Mouse (Mus musculus) kidney, adult 18-20 months (tissue): ENCODE data around the gene Wdr86.
"Not testable (repeated sequence)": the region's sequence is repeated elsewhere in the genome, so short reads cannot be mapped to it uniquely, and the experiment has no call there.

ENCODE experiments used
- DNase-seq: peaks from one replicate; pipeline ENCODE4 v3.0.0; 2021

Wdr86 gene

GRCm38 (mm10) chr5:24730986-24731385 lies 459 bp upstream of the Wdr86 start:
- DNase-seq = no peak

DNA sequence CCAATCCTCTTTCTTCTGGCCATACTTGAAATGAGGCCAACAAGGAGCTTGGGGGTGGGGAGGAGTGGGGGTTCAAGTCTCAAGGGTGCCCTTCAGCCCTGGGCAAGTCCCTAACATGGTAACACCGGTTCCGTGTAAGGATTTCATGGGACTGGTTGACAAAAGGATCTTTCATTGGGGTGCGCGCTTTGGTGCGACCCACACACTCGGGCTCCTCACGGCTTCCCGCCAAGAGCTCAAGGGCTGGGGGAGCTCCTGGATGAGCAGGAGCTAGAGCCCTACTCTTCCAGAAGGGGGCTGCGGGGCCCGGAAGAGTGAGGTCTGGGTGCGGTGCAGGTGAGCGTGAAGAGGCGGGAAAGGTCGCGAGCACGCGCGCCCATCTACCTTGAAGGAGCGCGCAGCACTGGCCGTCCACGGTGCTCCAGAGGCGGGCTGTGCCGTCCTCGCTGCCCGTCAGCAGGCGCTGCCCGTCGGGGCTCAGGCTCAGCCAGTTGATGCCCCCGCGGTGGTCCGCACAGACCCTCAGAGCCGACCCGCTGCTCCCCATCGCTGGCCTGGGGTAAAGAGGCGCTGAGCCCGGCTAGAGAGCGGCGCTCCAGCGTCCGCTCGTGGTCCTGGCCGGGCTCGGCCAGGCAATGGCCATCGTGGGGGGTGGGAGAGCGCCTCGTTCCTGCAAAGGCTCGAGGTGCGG lies 585 bp downstream of the Wdr86 start:
- DNase-seq = no peak

DNA sequence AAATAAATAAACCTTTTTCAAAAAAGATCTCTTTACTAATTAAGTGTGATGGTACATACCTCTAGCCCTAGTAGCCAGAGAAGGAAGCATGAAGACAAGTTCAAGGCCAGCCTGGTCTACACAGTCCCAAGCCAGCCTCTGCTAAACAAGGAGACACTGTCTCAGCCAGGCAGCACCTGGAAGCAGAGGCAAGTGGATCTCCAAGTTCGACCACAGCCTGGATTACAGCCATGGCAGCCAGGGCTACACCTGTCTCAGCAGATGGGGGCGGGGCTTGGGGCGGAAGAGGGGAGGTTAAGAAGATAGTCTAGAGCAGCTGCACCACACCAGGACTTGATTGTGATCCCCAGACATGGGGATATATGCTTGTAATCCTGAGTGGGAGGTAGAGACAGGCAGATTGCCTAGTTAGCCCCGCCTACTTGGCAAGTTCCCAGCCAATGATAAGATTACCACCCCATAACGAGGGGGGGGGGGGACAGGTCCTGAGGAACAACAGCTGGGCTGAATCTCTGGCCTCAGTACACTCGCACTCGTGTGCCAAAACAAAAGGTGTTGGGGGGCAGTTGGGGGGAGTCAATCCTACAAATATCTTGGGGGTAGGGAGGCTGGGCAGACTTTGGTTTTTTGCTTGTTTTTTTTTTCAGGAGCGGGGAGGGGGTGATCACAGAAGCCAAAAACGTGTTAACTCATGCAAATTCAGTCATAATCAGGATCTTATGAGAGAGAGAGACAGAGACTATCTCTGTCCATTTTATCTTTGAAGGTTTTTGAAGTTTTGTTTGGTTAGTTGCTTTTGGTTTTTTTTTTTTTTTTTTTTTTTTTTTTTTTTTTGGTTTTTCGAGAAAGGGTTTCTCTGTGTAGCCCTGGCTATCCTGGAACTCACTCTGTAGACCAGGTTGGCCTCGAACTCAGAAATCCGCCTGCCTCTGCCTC lies 3.4 kb downstream of the Wdr86 start:
- DNase-seq = peak; percentile 27

- DNase-seq = peak; percentile 18
Measured at GRCm38 (mm10) chr5:24725897-24726296, 4.6 kb downstream of the Wdr86 start.

DNA sequence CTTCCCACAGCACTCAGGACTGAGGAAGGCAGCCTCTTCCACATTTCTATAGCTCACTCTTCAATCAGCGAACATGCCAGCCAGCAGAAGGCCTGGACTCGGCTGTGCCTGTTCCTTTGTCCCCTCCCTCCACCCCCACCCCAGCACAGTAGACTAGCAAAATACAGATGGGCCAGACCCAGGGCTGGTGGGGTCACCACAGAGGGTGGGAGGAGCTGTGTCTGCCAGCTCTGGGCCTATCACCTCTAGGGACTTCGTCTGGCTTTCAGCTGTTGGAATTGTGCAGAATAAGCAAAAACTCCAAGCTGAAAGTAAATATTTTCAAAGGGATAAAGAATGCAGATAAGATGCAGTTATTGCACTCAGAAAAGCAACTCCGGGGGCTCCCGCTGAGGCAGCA lies 5.7 kb downstream of the Wdr86 start:
- DNase-seq = no peak

DNA sequence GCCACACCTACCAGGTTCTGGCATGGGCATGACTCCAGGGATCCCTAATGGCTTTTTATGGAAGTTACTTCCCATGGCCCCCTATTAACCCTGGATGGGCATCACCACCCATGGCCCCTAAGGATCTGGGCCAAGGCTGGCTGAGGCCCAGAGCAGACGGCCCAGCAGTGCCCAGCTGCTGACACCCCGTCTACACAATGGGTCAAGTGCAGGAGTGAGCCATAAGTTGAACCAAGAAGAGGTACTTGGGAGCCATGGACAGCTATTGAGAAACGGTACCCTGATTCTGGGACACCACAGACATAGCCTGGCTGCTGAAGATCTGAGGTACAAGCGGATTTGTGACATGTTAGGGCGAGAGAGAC lies 6.3 kb downstream of the Wdr86 start:
- no peak for DNase-seq

DNA sequence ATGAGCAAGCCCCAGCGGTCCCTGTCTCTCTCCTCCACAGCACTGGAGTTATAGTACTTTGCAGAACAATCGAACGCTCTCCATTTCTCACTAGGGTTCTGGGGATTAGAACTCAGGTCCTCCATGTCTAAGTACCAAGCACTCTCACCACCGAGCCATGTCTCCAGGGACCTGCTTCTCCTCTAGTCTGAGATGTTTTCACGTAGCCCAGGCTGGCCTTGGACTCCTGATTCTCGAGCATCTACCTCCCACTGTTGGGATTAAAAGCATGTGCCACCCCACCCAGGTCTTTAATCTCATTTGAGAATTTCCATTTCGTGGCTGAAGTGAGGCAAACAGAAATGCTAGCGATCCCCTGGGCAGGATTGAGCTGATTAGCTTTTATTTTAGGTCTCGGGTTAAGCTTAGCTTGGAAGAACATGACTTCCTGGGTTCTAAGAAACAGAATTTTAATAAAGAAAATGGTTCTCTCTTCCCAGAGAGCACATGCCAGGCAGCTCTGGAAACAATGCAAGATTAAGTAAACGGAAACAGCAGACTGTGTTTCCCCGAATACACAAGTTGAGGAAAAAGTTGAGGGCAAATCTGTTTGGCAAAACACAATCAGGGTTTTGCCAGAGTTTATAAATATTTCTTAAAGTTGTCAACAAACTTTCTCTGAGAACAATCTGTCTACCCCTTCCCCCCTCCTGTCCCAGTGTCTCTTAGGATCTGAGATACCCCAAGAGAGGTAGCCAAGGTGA lies 6.8 kb downstream of the Wdr86 start:
- no peak for DNase-seq

- DNase-seq = no peak
Measured at GRCm38 (mm10) chr5:24719852-24720251, 10.7 kb downstream of the Wdr86 start.

DNA sequence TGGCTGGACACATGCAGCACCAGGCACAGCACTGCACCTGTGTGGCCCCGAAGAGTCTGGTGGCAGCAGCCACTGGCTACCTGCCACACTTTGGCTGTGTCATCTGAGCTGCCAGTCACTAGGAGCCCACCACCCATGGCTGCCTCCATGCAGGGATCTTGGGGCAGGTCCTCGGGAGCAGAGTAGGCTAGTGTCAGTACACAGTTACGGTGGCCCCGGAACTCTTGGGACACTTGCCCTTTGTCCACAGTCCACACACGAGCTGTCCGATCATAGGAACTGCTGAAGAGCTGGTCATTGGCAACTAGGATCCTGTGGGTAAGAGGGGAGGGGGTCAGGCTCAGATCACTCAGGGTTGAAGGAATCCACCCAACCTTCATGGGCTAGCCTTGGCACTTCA lies 12.5 kb downstream of the Wdr86 start:
- DNase-seq = no peak

DNA sequence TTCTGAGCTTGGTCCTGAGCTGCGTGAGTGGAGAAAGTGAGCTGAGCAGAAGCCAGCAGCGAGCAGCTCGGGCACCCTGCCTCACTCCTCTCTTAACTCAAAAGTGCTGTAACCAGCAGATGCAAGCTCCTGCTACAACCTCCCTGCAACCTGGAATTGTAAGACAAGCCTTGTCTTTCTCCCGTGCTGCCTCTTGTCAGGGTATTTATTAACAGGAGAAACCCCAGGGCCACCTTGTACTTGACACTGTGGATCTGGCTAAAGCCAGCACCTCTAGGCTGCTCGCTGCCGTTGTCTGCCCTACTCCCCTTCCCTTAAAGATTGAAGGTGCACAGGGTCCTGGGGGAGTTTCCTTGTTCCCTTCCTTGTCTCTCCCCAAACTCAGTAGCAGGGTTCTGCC lies 16.5 kb downstream of the Wdr86 start:
- peak; percentile 36 for DNase-seq

GRCm38 (mm10) chr5:24713199-24713598 lies 17.3 kb downstream of the Wdr86 start:
- DNase-seq = no peak

GRCm38 (mm10) chr5:24711615-24712014 lies 18.9 kb downstream of the Wdr86 start:
- DNase-seq = no peak

DNA sequence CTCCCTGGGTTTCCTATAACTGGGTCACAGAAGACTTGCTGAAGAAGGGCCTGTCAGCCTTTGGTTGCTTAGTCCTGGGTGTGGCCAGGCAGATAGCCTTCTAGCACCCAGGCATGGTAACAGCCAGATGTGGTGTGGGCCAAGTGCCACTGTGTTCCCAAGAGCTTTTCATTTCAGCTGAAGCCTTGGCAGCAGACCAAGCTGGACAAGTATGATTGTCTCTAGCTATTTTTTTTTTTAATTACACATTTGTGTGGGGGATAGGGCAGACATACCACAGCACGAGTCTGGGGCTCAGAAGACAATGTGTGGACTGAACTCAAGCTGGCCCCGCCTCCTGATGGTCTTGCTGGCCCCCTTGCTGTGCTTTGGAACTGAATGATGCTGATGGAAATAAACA lies 20.6 kb downstream of the Wdr86 start:
- no peak for DNase-seq

GRCm38 (mm10) chr5:24704615-24705014 lies 25.9 kb downstream of the Wdr86 start:
- no peak for DNase-seq

DNA sequence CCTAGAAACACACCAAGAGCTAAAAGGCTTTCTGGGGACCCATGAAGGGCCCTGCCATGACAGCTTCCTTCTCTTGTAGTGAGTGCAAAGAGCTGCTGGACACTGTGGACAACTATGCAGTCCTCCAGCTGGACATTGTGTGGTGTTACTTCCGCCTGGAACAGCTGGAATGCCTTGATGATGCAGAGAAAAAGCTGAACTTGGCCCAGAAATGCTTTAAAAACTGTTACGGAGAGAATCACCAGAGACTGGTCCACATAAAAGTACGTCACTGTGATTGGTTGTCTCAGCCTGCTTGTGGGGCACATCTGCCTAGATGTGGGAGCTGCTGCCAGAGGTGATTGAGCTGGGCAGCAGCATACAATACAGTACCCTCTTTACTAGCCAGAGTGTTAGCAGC lies 29.3 kb downstream of the Wdr86 start:
- DNase-seq = no peak

DNA sequence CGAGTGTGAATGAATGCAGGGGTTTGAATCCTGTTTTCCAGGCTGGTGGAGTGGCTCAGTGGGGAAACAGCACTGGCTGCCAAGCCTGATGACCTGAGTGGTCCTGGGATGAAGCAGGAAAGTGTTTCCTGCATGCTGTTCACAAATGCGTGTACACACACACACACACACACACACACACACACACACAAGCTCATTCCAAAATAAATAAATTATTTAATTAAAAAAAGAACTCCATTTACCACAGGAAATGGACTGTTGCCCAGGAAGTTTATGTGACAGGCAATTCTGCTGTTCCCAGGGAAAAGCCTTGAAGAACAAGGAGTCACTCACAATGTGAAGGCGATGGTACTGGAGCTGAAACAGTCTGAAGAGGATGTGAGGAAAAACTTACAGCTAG lies 33.8 kb downstream of the Wdr86 start:
- no peak for DNase-seq

DNA sequence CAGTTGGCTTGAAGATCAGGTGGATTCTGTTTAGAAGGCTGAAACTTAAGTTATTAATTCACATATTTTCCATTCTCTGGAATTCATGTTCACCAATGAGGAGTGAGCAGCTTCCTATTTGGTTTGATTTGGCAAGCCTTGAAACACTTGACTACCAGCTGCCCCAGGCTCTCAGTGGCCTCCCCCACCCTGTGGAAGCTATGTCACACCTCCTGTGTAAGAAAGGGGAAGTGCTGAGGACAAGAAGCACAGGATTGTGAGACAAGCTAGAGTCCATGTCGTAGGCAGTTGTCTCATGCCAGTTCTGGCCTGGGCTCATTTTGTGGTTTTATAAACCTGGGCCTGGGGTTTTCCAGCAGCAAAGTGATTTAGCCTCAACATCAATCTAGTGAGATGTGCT lies 42.8 kb downstream of the Wdr86 start:
- DNase-seq = no peak

GRCm38 (mm10) chr5:24686671-24687420 lies 43.7 kb downstream of the Wdr86 start:
- not testable (repeated sequence) for DNase-seq

DNA sequence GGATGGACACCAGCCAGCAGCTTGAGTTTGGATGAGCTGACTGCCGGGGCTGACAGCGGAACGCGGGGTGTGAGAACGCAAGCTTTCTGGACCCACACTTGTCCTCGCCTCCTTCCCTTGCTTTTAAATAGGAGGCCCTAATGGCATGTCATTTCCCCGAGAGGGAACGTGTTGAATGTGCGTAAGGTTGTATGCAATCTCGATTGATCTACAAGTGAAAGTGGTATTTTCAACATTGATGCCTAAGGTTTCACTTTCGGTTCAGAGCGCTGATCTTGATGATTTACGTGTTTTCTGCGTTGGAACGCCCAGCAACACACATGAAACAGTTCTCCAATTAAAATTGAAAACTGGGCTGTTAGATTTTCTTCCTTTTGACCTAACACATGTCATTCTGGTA lies 44.4 kb downstream of the Wdr86 start:
- DNase-seq = no peak

DNA sequence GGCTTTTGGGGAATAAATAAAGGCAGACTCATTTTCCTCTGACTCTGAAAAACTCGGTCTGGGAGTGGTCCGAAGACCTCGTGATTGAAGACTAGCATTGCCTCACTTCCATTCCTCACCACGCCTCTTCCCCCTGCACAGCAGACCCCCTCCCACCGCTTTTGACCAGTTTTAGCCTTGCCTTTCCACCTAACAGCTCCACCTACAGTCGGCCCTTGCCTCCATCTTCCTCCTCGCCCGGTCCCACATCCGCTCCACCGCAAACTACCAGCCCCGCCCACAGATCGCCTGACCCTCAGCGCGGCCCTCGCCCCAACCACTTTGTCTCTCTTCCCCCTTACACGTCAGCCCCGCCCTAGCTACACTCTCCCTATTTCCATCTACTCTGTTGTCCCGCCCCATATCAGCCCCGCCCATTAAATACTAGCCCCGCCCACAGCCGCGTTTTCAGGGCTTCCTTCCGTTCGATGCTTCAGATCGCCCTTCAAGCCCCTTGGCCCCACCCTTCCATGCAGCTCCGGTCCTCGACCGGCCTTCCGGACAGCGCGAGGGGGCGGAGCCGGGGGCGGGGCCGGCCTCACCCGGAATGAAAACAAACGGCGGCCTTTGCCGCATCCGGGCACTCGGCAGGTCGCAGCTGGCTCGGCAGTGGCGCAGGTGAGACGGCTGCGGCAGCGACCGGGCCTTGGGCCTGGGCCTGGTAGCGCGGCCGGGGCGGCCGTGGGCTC lies 45.0 kb downstream of the Wdr86 start, which contains the start of gene Nub1:
Gene Nub1, plus strand, starts transcription at position 167 of the 728 bp plus-strand sequence.
- peak; percentile 97 for DNase-seq

DNA sequence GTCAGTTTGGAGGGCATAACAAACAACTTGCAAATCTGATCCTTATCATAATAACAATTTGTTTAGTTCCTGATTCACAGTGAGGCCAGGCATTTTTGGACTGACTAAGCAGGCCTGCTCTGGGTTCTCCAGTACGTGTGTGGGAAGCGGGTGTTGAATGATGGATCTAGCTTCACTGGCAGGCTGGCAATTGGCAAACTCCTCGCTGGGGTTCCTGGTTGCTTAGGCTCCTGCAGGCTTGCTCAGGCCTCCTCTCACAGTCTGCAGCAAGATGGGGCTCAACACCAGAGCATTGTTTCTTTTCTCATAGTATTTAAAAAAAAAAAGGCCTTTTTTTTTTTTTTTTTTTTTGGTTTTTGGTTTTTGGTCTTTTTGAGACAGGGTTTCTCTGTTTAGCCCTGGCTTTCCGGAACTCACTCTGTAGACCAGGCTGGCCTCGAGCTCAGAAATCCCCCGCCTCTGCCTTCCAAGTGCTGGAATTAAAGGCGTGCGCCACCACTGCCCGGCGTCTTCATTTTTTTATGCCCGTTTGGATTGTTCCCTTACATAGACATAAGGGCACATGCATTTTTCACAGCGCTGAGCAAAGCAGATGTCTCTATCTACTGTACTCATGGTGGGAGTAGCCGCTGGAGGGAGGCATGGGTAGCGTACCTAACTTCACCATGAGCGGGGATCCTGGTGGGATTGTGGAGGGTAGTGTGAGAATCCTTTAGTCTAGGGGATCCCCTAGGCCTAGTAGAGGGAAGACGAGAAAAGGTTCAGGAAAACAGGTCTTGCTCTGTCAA lies 45.8 kb downstream of the Wdr86 start:
- no peak for DNase-seq
